24 mouse cellular contexts compared by ENCODE assay signal in genomic region chr3:52503925-52504324, GRCm38 (mm10).
DNase-seq lines count a peak whose midpoint lies in the region; ATAC-seq and TF ChIP-seq lines count a peak whose summit lies in the region.
"Had no signal": no experiment of that assay in that cellular context is flagged by ENCODE, and none has a peak within 500 bp of the region (broad histone marks: within the 10 kb centered on the region; RNA-seq: fewer than 3 reads in every experiment).

No protein-coding gene starts in this region.

- no peaks in the 10 kb centered on the region for H3K9me3 ChIP-seq in lung, embryonic 14.5 days (ENCODE audit: low read depth, low read length)
- peaks cover 7% of the 10 kb centered on the region; the same call in 1 of the 2 replicates for H3K9me3 ChIP-seq in embryonic facial prominence, embryonic 10.5 days
- H3K9me3 ChIP-seq: embryonic facial prominence, embryonic 15.5 days; midbrain, embryonic 15.5 days; stomach, embryonic 15.5 days had no signal

- no peaks in the 10 kb centered on the region for H3K27me3 ChIP-seq in lung, embryonic 14.5 days (ENCODE audit: insufficient read depth, low read length)
- no peaks in the 10 kb centered on the region for H3K27me3 ChIP-seq in embryonic facial prominence, embryonic 10.5 days (replicated peaks; ENCODE audit: low read depth, poor library complexity, severe bottlenecking)
- H3K27me3 ChIP-seq: embryonic facial prominence, embryonic 15.5 days; midbrain, embryonic 15.5 days; stomach, embryonic 15.5 days had no signal

- H3K4me2 ChIP-seq in lung, embryonic 14.5 days, result no peak overlapping the region
- H3K4me2 ChIP-seq: embryonic facial prominence, embryonic 15.5 days; heart, embryonic 13.5 days; hindbrain, embryonic 14.5 days; midbrain, embryonic 15.5 days; stomach, embryonic 15.5 days had no signal

- 41% methylated on average over 9 of the region's 9 CpGs for WGBS in lung, embryonic 14.5 days
- WGBS in embryonic facial prominence, embryonic 10.5 days, result 91% methylated on average over 9 of the region's 9 CpGs

- DNase-seq in lung, embryonic 14.5 days, result peak; percentile 13
- DNase-seq in lung, postnatal 25 days (ENCODE audit: low spot score), result no peak
- peak; percentile 60 to 67 for DNase-seq in left cerebral cortex, adult 2 months (ENCODE audit: extremely low spot score in 1 of 2, low spot score in 2 of 2)
- peak; percentile 79 to 85 for DNase-seq in right cerebral cortex, adult 2 months (ENCODE audit: low spot score in 2 of 2)
- DNase-seq in urinary bladder, postnatal 10 days (ENCODE audit: low spot score), result no peak
- DNase-seq in embryonic facial prominence, embryonic 10.5 days (ENCODE audit: low spot score), result no peak
- DNase-seq: adrenal gland, postnatal 10 days; cerebellum, adult 11 months; cerebellum, postnatal 25 days; embryo, embryonic 11 days; heart, adult 11 months; kidney, adult 8-10 months; kidney, postnatal 14 days; liver; lung, postnatal 10 days; retina, postnatal 1 day; thymus, adult 2 months had no signal

- no peak for ATAC-seq in lung, embryonic 14.5 days (ENCODE audit: insufficient read depth)
- ATAC-seq in megakaryocyte-erythroid progenitor cell, adult 5-6 weeks (replicated peaks; ENCODE audit: low FRiP score, low TSS enrichment, poor library complexity, severe bottlenecking), result no peak
- ATAC-seq: forebrain, embryonic 16.5 days; midbrain, embryonic 15.5 days had no signal

- H3K4me3 ChIP-seq in lung, embryonic 14.5 days (ENCODE audit: low read depth, low read length), result no peak overlapping the region
- H3K4me3 ChIP-seq in left cerebral cortex, adult 2 months, result no peak overlapping the region
- H3K4me3 ChIP-seq in embryonic facial prominence, embryonic 10.5 days, result no peak overlapping the region
- H3K4me3 ChIP-seq: embryonic facial prominence, embryonic 15.5 days; heart, embryonic 13.5 days; midbrain, embryonic 15.5 days; stomach, embryonic 15.5 days had no signal

- TF ChIP-seq CTCF in lung, embryonic 14.5 days (IDR thresholded peaks at IDR 0.05; ENCODE audit: low read depth), result no peak
- TF ChIP-seq CTCF in left cerebral cortex, adult 2 months (IDR thresholded peaks at IDR 0.05), result no peak

- H3K9ac ChIP-seq in lung, embryonic 14.5 days, result no peak overlapping the region
- H3K9ac ChIP-seq: embryonic facial prominence, embryonic 15.5 days; heart, embryonic 13.5 days; hindbrain, embryonic 14.5 days; midbrain, embryonic 15.5 days; stomach, embryonic 15.5 days had no signal

- no peak overlapping the region for H3K27ac ChIP-seq in lung, embryonic 14.5 days (ENCODE audit: low read depth)
- no peak overlapping the region for H3K27ac ChIP-seq in left cerebral cortex, adult 2 months
- H3K27ac ChIP-seq in embryonic facial prominence, embryonic 10.5 days (replicated peaks), result no peak overlapping the region
- H3K27ac ChIP-seq: embryonic facial prominence, embryonic 15.5 days; heart, embryonic 13.5 days; hindbrain, embryonic 14.5 days; midbrain, embryonic 15.5 days; stomach, embryonic 15.5 days had no signal

- intact Hi-C loops in left cerebral cortex, adult 2 months (cut with DNase I), result no loop called here

- H3K36me3 ChIP-seq in lung, embryonic 14.5 days (ENCODE audit: insufficient read depth), result no peaks in the 10 kb centered on the region
- no peaks in the 10 kb centered on the region for H3K36me3 ChIP-seq in embryonic facial prominence, embryonic 10.5 days (replicated peaks)
- H3K36me3 ChIP-seq: embryonic facial prominence, embryonic 15.5 days; heart, embryonic 13.5 days; midbrain, embryonic 15.5 days; stomach, embryonic 15.5 days had no signal

- H3K4me1 ChIP-seq in lung, embryonic 14.5 days (ENCODE audit: insufficient read depth), result no peaks in the 10 kb centered on the region
- H3K4me1 ChIP-seq in embryonic facial prominence, embryonic 10.5 days, result peaks cover 15% of the 10 kb centered on the region
- H3K4me1 ChIP-seq: midbrain, embryonic 15.5 days had no signal

Comparison
In these comparisons a context has a peak if more than half of its experiments do, and no peak if none do; other contexts are left out.
1. DNase-seq: peak in lung, embryonic 14.5 days (single experiment), left cerebral cortex, adult 2 months (2 of 2) and right cerebral cortex, adult 2 months (2 of 2); none in lung, postnatal 25 days (single experiment), urinary bladder, postnatal 10 days (single experiment) and embryonic facial prominence, embryonic 10.5 days (single experiment).